14 mouse cellular contexts compared by ENCODE assay signal in the genomic region with DNA sequence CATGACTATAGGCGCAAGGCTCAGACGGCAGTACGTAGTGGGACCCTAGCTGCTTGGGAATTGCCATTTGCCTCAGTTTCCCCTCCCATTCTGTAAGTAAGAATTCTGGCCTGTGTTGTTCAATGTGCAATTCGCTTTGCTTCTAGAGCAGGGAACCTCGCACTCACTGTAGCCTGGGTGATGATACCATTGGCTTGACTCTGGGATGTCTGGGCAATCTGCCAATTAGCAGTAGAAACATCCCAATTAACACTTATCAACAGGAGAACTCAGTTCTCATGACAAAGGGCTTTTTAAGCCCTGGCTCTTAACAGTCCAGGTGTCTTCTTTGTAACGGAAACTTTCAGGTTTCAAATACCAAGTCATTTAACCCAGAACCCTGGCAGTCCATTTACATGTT.
A peak's percentile ranks its signal among the peaks of the same experiment; 100 is the strongest.
DNase-seq lines count a peak whose midpoint lies in the region; ATAC-seq and TF ChIP-seq lines count a peak whose summit lies in the region.
"Had no signal": no experiment of that assay in that cellular context is flagged by ENCODE, and none has a peak within 500 bp of the region (broad histone marks: within the 10 kb centered on the region; RNA-seq: fewer than 3 reads in every experiment).

No protein-coding gene starts in this region.

- H3K9me3 ChIP-seq in embryonic facial prominence, embryonic 14.5 days (ENCODE audit: control insufficient read depth, low read length): no peaks in the 10 kb centered on the region
- H3K9me3 ChIP-seq in embryonic facial prominence, embryonic 10.5 days: no peaks in the 10 kb centered on the region
- no peaks in the 10 kb centered on the region for H3K9me3 ChIP-seq in midbrain, embryonic 14.5 days (ENCODE audit: control insufficient read depth, low read length)
- H3K9me3 ChIP-seq in midbrain, embryonic 13.5 days: no peaks in the 10 kb centered on the region
- H3K9me3 ChIP-seq: embryonic facial prominence, embryonic 15.5 days; limb, embryonic 15.5 days had no signal

- TF ChIP-seq EP300 in heart, adult 2 months (IDR thresholded peaks at IDR 0.05; ENCODE audit: insufficient read depth, low read depth, low read length): no peak

- no peaks in the 10 kb centered on the region for H3K27me3 ChIP-seq in embryonic facial prominence, embryonic 14.5 days (replicated peaks; ENCODE audit: control insufficient read depth, insufficient read depth, low read length)
- 0 out of 2 replicates have a peak, but pooled peaks cover 8% of the 10 kb centered on the region for H3K27me3 ChIP-seq in embryonic facial prominence, embryonic 10.5 days (replicated peaks; ENCODE audit: low read depth, poor library complexity, severe bottlenecking)
- H3K27me3 ChIP-seq in midbrain, embryonic 14.5 days (ENCODE audit: control insufficient read depth, insufficient read depth, low read length): no peaks in the 10 kb centered on the region
- H3K27me3 ChIP-seq in midbrain, embryonic 13.5 days: no peaks in the 10 kb centered on the region
- no peaks in the 10 kb centered on the region for H3K27me3 ChIP-seq in heart, adult 2 months (ENCODE audit: control insufficient read depth, insufficient read depth, low read length)
- H3K27me3 ChIP-seq: limb, embryonic 15.5 days had no signal

- no peak for TF ChIP-seq CTCF in heart, adult 2 months (IDR thresholded peaks at IDR 0.05)

- TF ChIP-seq POLR2A in heart, adult 2 months (IDR thresholded peaks at IDR 0.05; ENCODE audit: insufficient read depth, low read depth, low read length): no peak

- WGBS in embryonic facial prominence, embryonic 14.5 days: 70% methylated on average over 6 of the region's 6 CpGs
- WGBS in embryonic facial prominence, embryonic 10.5 days: 81% methylated on average over 6 of the region's 6 CpGs
- WGBS in midbrain, embryonic 14.5 days: 71% methylated on average over 6 of the region's 6 CpGs
- WGBS in midbrain, embryonic 13.5 days: 73% methylated on average over 6 of the region's 6 CpGs
- WGBS in heart, adult 2 months: 56% methylated on average over 6 of the region's 6 CpGs

- ATAC-seq in embryonic facial prominence, embryonic 14.5 days (ENCODE audit: low read depth): no peak
- ATAC-seq in midbrain, embryonic 14.5 days (ENCODE audit: low FRiP score, low TSS enrichment): no peak
- ATAC-seq in midbrain, embryonic 13.5 days: no peak
- ATAC-seq: intestine, embryonic 16.5 days had no signal

- intact Hi-C loops in heart, adult 2 months (cut with DNase I): no loop called here

- H3K4me2 ChIP-seq in embryonic facial prominence, embryonic 14.5 days (ENCODE audit: low read depth, low read length): no peak overlapping the region
- H3K4me2 ChIP-seq in midbrain, embryonic 14.5 days (ENCODE audit: low read length): no peak overlapping the region
- H3K4me2 ChIP-seq in midbrain, embryonic 13.5 days (replicated peaks): no peak overlapping the region
- H3K4me2 ChIP-seq: embryonic facial prominence, embryonic 15.5 days; limb, embryonic 15.5 days had no signal

- no peak overlapping the region for H3K27ac ChIP-seq in embryonic facial prominence, embryonic 14.5 days (replicated peaks; ENCODE audit: low read depth, low read length)
- no peak overlapping the region for H3K27ac ChIP-seq in embryonic facial prominence, embryonic 10.5 days (replicated peaks)
- H3K27ac ChIP-seq in midbrain, embryonic 14.5 days (replicated peaks; ENCODE audit: low read depth, low read length): no peak overlapping the region
- no peak overlapping the region for H3K27ac ChIP-seq in midbrain, embryonic 13.5 days
- no peak overlapping the region for H3K27ac ChIP-seq in heart, adult 2 months
- H3K27ac ChIP-seq: embryonic facial prominence, embryonic 15.5 days; limb, embryonic 15.5 days had no signal

- no peak overlapping the region for H3K9ac ChIP-seq in embryonic facial prominence, embryonic 14.5 days (ENCODE audit: low read depth, low read length)
- no peak overlapping the region for H3K9ac ChIP-seq in midbrain, embryonic 14.5 days (replicated peaks; ENCODE audit: low read length)
- H3K9ac ChIP-seq in midbrain, embryonic 13.5 days (replicated peaks): no peak overlapping the region
- H3K9ac ChIP-seq in heart, adult 2 months (ENCODE audit: low read depth, low read length): no peak overlapping the region
- H3K9ac ChIP-seq: embryonic facial prominence, embryonic 15.5 days; limb, embryonic 15.5 days had no signal

- no peaks in the 10 kb centered on the region for H3K36me3 ChIP-seq in embryonic facial prominence, embryonic 14.5 days (ENCODE audit: control insufficient read depth, insufficient read depth, low read length)
- no peaks in the 10 kb centered on the region for H3K36me3 ChIP-seq in embryonic facial prominence, embryonic 10.5 days (replicated peaks)
- H3K36me3 ChIP-seq in midbrain, embryonic 14.5 days (ENCODE audit: control insufficient read depth, insufficient read depth, low read length): no peaks in the 10 kb centered on the region
- H3K36me3 ChIP-seq in midbrain, embryonic 13.5 days: no peaks in the 10 kb centered on the region
- no peaks in the 10 kb centered on the region for H3K36me3 ChIP-seq in heart, adult 2 months (ENCODE audit: control insufficient read depth, insufficient read depth, low read length)
- H3K36me3 ChIP-seq: embryonic facial prominence, embryonic 15.5 days; limb, embryonic 15.5 days had no signal

- DNase-seq in embryonic facial prominence, embryonic 14.5 days (ENCODE audit: low spot score): peak; percentile 45
- no peak for DNase-seq in embryonic facial prominence, embryonic 10.5 days (ENCODE audit: low spot score)
- peak; percentile 69 for DNase-seq in midbrain, embryonic 14.5 days
- peak; percentile 40 for DNase-seq in brain, adult 2 months (ENCODE audit: low read depth, low spot score)
- peak; percentile 40 for DNase-seq in layer of hippocampus, adult 9-11 months
- DNase-seq in spleen, adult 12 weeks (ENCODE audit: low spot score): no peak
- no peak for DNase-seq in heart, adult 2 months
- DNase-seq: cerebellum, postnatal 36 days; heart, adult 11 months; right cerebral cortex, postnatal 14 days had no signal

- no peak overlapping the region for H3K4me3 ChIP-seq in embryonic facial prominence, embryonic 14.5 days (ENCODE audit: low read depth, low read length)
- H3K4me3 ChIP-seq in embryonic facial prominence, embryonic 10.5 days: no peak overlapping the region
- H3K4me3 ChIP-seq in midbrain, embryonic 14.5 days (replicated peaks; ENCODE audit: low read depth, low read length): no peak overlapping the region
- H3K4me3 ChIP-seq in midbrain, embryonic 13.5 days (replicated peaks): no peak overlapping the region
- no peak overlapping the region for H3K4me3 ChIP-seq in heart, adult 2 months
- H3K4me3 ChIP-seq: embryonic facial prominence, embryonic 15.5 days; limb, embryonic 15.5 days had no signal

- peaks cover 10% of the 10 kb centered on the region for H3K4me1 ChIP-seq in embryonic facial prominence, embryonic 14.5 days (ENCODE audit: control insufficient read depth, insufficient read depth, low read length)
- peaks cover 24% of the 10 kb centered on the region for H3K4me1 ChIP-seq in embryonic facial prominence, embryonic 10.5 days
- no peaks in the 10 kb centered on the region for H3K4me1 ChIP-seq in midbrain, embryonic 14.5 days (ENCODE audit: control insufficient read depth, insufficient read depth, low read length)
- peaks cover 19% of the 10 kb centered on the region for H3K4me1 ChIP-seq in midbrain, embryonic 13.5 days (replicated peaks)
- H3K4me1 ChIP-seq in heart, adult 2 months (ENCODE audit: control insufficient read depth, insufficient read depth, low read length): no peaks in the 10 kb centered on the region

- H3K79me2 ChIP-seq in heart, adult 2 months (replicated peaks; ENCODE audit: control insufficient read depth, insufficient read depth, low read length): no peaks in the 10 kb centered on the region

Comparison
In these comparisons a context has a peak if more than half of its experiments do, and no peak if none do; other contexts are left out.
1. DNase-seq: peak in embryonic facial prominence, embryonic 14.5 days (single experiment), midbrain, embryonic 14.5 days (single experiment), brain, adult 2 months (single experiment) and layer of hippocampus, adult 9-11 months (single experiment); none in embryonic facial prominence, embryonic 10.5 days (single experiment), spleen, adult 12 weeks (single experiment) and heart, adult 2 months (0 of 2).